Mouse (Mus musculus) cerebellum, adult 2 months (tissue): ENCODE results near the gene Thap11.

Source experiments
- CTCF ChIP-seq: fragments of 200-500 bp; IDR thresholded peaks from 2 replicates; pipeline ENCODE4 v1.5.1; 2011; ENCODE audit warnings: low read depth, mild to moderate bottlenecking, control low read depth, low read length, moderate library complexity, borderline replicate concordance; ENCODE audit not compliant: insufficient read depth
- POLR2A ChIP-seq: fragments of 200-500 bp; IDR thresholded peaks from 2 replicates; pipeline ENCODE4 v1.6.1; 2011; ENCODE audit warnings: low read length, control low read depth, borderline replicate concordance; ENCODE audit not compliant: insufficient read depth

GRCm38 (mm10) chr8:105854715-105855216 is at the start of gene Thap11:
- no peak for TF ChIP-seq POLR2A
- peak; percentile 83 for TF ChIP-seq CTCF
